Mouse (Mus musculus) ES-CJ7 (cell line): ENCODE measurements at regions not wholly inside any gene's neighbourhood (a gene's known extent, or its start where the extent isn't known, plus 50 kb on each side); places are given as distances from the start of the nearest gene placed in this dataset.

Experiments
- DNase-seq: peaks from one replicate; pipeline ENCODE4 v3.0.0; 2011; ENCODE audit warnings: low read depth, low spot score

DNA sequence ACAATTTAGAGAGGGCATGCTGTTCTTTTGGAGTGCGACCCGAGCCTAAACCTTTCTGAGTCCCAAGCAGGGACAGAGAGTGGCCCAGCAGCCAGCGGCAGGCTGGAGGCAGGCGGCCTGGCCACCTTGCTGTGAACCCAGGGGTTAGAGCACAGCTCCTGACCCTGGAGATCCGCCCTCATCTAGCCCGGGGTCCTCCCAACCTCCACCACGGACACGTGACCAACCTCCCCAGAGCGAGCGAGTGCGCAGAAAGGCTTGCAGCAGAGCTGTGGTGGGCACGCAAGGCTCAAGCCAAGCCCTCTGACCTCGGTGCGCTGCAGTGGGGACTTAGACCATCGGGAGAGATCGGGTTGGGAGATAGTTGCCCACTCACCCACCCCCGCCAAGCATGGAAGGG is 106.9 kb downstream of the Zfp788 start:
- DNase-seq, result peak; percentile 79
